Mouse (Mus musculus): ENCODE measurements around the gene Fam208a. TPM values are rescaled to one million over a fixed set of nuclear protein-coding genes. Genes with fewer than 3 reads are reported as not detected.

Gene Fam208a
- polyA plus RNA-seq (2014; fragmentation: Nextera tagmentation; extraction: Ambion mirVana), result 13.6 and 13.8 TPM in 2 replicates

- peak; percentile 95 for ATAC-seq (ENCODE audit: insufficient number of reproducible peaks, insufficient read depth, low FRiP score, low read depth)
- H3K4me1 ChIP-seq (ENCODE audit: control insufficient read depth in 2 of 2, insufficient read depth in 2 of 2, low read length in 2 of 2), result peaks cover 2 to 3% of the 10 kb centered on the region in 2 experiments; a peak in 2 of 4 replicates
- H3K4me2 ChIP-seq (ENCODE audit: low read length), result peak within 1 kb of the TSS; percentile 96
- peaks cover 17% of the 10 kb centered on the region for H3K9me3 ChIP-seq (ENCODE audit: control insufficient read depth, low read length)
- peak within 1 kb of the TSS; percentile 95 for H3K9ac ChIP-seq (ENCODE audit: low read length)
- peak within 1 kb of the TSS; percentile 86 to 100 for H3K27ac ChIP-seq (replicated peaks in 1 of 2; ENCODE audit: control insufficient read depth in 1 of 2, insufficient read depth in 1 of 2, low read depth in 2 of 2, low read length in 2 of 2)
- no peaks in the 10 kb centered on the region for H3K27me3 ChIP-seq (ENCODE audit: control insufficient read depth, insufficient read depth, low read length)
- WGBS, result 2% methylated on average over 43 of the region's 43 CpGs
- H3K36me3 ChIP-seq (ENCODE audit: control insufficient read depth, insufficient read depth, low read length), result peaks cover 14% of the 10 kb centered on the region
- peak within 1 kb of the TSS; percentile 71 to 81 for H3K4me3 ChIP-seq (ENCODE audit: control insufficient read depth in 1 of 2, insufficient read depth in 1 of 2, low read depth in 1 of 2, low read length in 2 of 2)
These were observed at the start of gene Fam208a for GRCm38 (mm10) chr14:27428573-27428972. Fam208a (plus strand) TSS chr14:27428834.

- Histone ChIP-seq H3K4me1 (ENCODE audit: control insufficient read depth in 2 of 2, insufficient read depth in 2 of 2, low read length in 2 of 2) (peaks cover 0 to 2% of the 10 kb centered on the region in 2 experiments; a peak in 1 of 4 replicates), H3K27me3 (ENCODE audit: control insufficient read depth, insufficient read depth, low read length) (no peaks in the 10 kb centered on the region), H3K4me2 (ENCODE audit: low read length) (no peak overlapping the region), H3K9ac (ENCODE audit: low read length) (no peak overlapping the region), H3K27ac (replicated peaks in 1 of 2; ENCODE audit: control insufficient read depth in 1 of 2, insufficient read depth in 1 of 2, low read depth in 2 of 2, low read length in 2 of 2) (no peak overlapping the region), H3K36me3 (ENCODE audit: control insufficient read depth, insufficient read depth, low read length) (no peaks in the 10 kb centered on the region), H3K4me3 (ENCODE audit: control insufficient read depth in 1 of 2, insufficient read depth in 1 of 2, low read depth in 1 of 2, low read length in 2 of 2) (no peak overlapping the region), H3K9me3 (ENCODE audit: control insufficient read depth, low read length) (no peaks in the 10 kb centered on the region)
- WGBS, result 85% methylated on average over 12 of the region's 12 CpGs
- no peak for ATAC-seq (ENCODE audit: insufficient number of reproducible peaks, insufficient read depth, low FRiP score, low read depth)
These were observed 49.2 kb upstream of the Fam208a start for GRCm38 (mm10) chr14:27379404-27379803.

- WGBS, result 77% methylated on average over 7 of the region's 7 CpGs
- no peak overlapping the region for H3K4me3 ChIP-seq (ENCODE audit: control insufficient read depth in 1 of 2, insufficient read depth in 1 of 2, low read depth in 1 of 2, low read length in 2 of 2)
- no peak for ATAC-seq (ENCODE audit: insufficient number of reproducible peaks, insufficient read depth, low FRiP score, low read depth)
- no peaks in the 10 kb centered on the region for H3K27me3 ChIP-seq (ENCODE audit: control insufficient read depth, insufficient read depth, low read length)
- H3K36me3 ChIP-seq (ENCODE audit: control insufficient read depth, insufficient read depth, low read length), result peaks cover 11% of the 10 kb centered on the region
- H3K4me2 ChIP-seq (ENCODE audit: low read length), result no peak overlapping the region
- no peak overlapping the region for H3K9ac ChIP-seq (ENCODE audit: low read length)
- H3K27ac ChIP-seq (replicated peaks in 1 of 2; ENCODE audit: control insufficient read depth in 1 of 2, insufficient read depth in 1 of 2, low read depth in 2 of 2, low read length in 2 of 2), result no peak overlapping the region
- H3K4me1 ChIP-seq (ENCODE audit: control insufficient read depth in 2 of 2, insufficient read depth in 2 of 2, low read length in 2 of 2), result no peaks in the 10 kb centered on the region; a peak in 1 of 4 replicates
- no peaks in the 10 kb centered on the region for H3K9me3 ChIP-seq (ENCODE audit: control insufficient read depth, low read length)
These were observed 47.2 kb upstream of the Fam208a start for GRCm38 (mm10) chr14:27381459-27381858.

GRCm38 (mm10) chr14:27383321-27383830 lies 45.3 kb upstream of the Fam208a start:
- Histone ChIP-seq H3K27me3 (ENCODE audit: control insufficient read depth, insufficient read depth, low read length) (no peaks in the 10 kb centered on the region), H3K27ac (replicated peaks in 1 of 2; ENCODE audit: control insufficient read depth in 1 of 2, insufficient read depth in 1 of 2, low read depth in 2 of 2, low read length in 2 of 2) (no peak overlapping the region), H3K4me3 (ENCODE audit: control insufficient read depth in 1 of 2, insufficient read depth in 1 of 2, low read depth in 1 of 2, low read length in 2 of 2) (no peak overlapping the region), H3K9ac (ENCODE audit: low read length) (no peak overlapping the region), H3K36me3 (ENCODE audit: control insufficient read depth, insufficient read depth, low read length) (peaks cover 15% of the 10 kb centered on the region), H3K4me1 (ENCODE audit: control insufficient read depth in 2 of 2, insufficient read depth in 2 of 2, low read length in 2 of 2) (no peaks in the 10 kb centered on the region; a peak in 1 of 4 replicates), H3K9me3 (ENCODE audit: control insufficient read depth, low read length) (no peaks in the 10 kb centered on the region), H3K4me2 (ENCODE audit: low read length) (no peak overlapping the region)
- ATAC-seq (ENCODE audit: insufficient number of reproducible peaks, insufficient read depth, low FRiP score, low read depth), result no peak
- WGBS, result 90% methylated on average over 5 of the region's 5 CpGs

- Histone ChIP-seq H3K9ac (ENCODE audit: low read length) (no peak overlapping the region), H3K36me3 (ENCODE audit: control insufficient read depth, insufficient read depth, low read length) (peaks cover 15% of the 10 kb centered on the region), H3K27me3 (ENCODE audit: control insufficient read depth, insufficient read depth, low read length) (no peaks in the 10 kb centered on the region), H3K4me1 (ENCODE audit: control insufficient read depth in 2 of 2, insufficient read depth in 2 of 2, low read length in 2 of 2) (no peaks in the 10 kb centered on the region; a peak in 1 of 4 replicates), H3K9me3 (ENCODE audit: control insufficient read depth, low read length) (no peaks in the 10 kb centered on the region), H3K4me3 (ENCODE audit: control insufficient read depth in 1 of 2, insufficient read depth in 1 of 2, low read depth in 1 of 2, low read length in 2 of 2) (no peak overlapping the region), H3K27ac (replicated peaks in 1 of 2; ENCODE audit: control insufficient read depth in 1 of 2, insufficient read depth in 1 of 2, low read depth in 2 of 2, low read length in 2 of 2) (no peak overlapping the region), H3K4me2 (ENCODE audit: low read length) (no peak overlapping the region)
- WGBS, result 90% methylated on average over 4 of the region's 4 CpGs
- no peak for ATAC-seq (ENCODE audit: insufficient number of reproducible peaks, insufficient read depth, low FRiP score, low read depth)
These were observed 44.5 kb upstream of the Fam208a start for GRCm38 (mm10) chr14:27384143-27384542.

- H3K9me3 ChIP-seq (ENCODE audit: control insufficient read depth, low read length), result no peaks in the 10 kb centered on the region
- H3K4me1 ChIP-seq (ENCODE audit: control insufficient read depth in 2 of 2, insufficient read depth in 2 of 2, low read length in 2 of 2), result peaks cover 0 to 1% of the 10 kb centered on the region in 2 experiments; a peak in 1 of 4 replicates
- H3K27ac ChIP-seq (replicated peaks in 1 of 2; ENCODE audit: control insufficient read depth in 1 of 2, insufficient read depth in 1 of 2, low read depth in 2 of 2, low read length in 2 of 2), result no peak overlapping the region
- no peaks in the 10 kb centered on the region for H3K27me3 ChIP-seq (ENCODE audit: control insufficient read depth, insufficient read depth, low read length)
- no peak overlapping the region for H3K4me3 ChIP-seq (ENCODE audit: control insufficient read depth in 1 of 2, insufficient read depth in 1 of 2, low read depth in 1 of 2, low read length in 2 of 2)
- H3K9ac ChIP-seq (ENCODE audit: low read length), result no peak overlapping the region
- no peak for ATAC-seq (ENCODE audit: insufficient number of reproducible peaks, insufficient read depth, low FRiP score, low read depth)
- H3K36me3 ChIP-seq (ENCODE audit: control insufficient read depth, insufficient read depth, low read length), result peaks cover 18% of the 10 kb centered on the region
- H3K4me2 ChIP-seq (ENCODE audit: low read length), result no peak overlapping the region
These were observed 40.0 kb upstream of the Fam208a start for GRCm38 (mm10) chr14:27388616-27389015.

- H3K9ac ChIP-seq (ENCODE audit: low read length), result no peak overlapping the region
- H3K4me2 ChIP-seq (ENCODE audit: low read length), result no peak overlapping the region
- WGBS, result 82% methylated on average over 2 of the region's 2 CpGs
- no peak overlapping the region for H3K4me3 ChIP-seq (ENCODE audit: control insufficient read depth in 1 of 2, insufficient read depth in 1 of 2, low read depth in 1 of 2, low read length in 2 of 2)
- no peaks in the 10 kb centered on the region for H3K27me3 ChIP-seq (ENCODE audit: control insufficient read depth, insufficient read depth, low read length)
- H3K9me3 ChIP-seq (ENCODE audit: control insufficient read depth, low read length), result no peaks in the 10 kb centered on the region
- H3K36me3 ChIP-seq (ENCODE audit: control insufficient read depth, insufficient read depth, low read length), result peaks cover 29% of the 10 kb centered on the region
- ATAC-seq (ENCODE audit: insufficient number of reproducible peaks, insufficient read depth, low FRiP score, low read depth), result no peak
- peaks cover 0 to 4% of the 10 kb centered on the region in 2 experiments; a peak in 2 of 4 replicates for H3K4me1 ChIP-seq (ENCODE audit: control insufficient read depth in 2 of 2, insufficient read depth in 2 of 2, low read length in 2 of 2)
- no peak overlapping the region for H3K27ac ChIP-seq (replicated peaks in 1 of 2; ENCODE audit: control insufficient read depth in 1 of 2, insufficient read depth in 1 of 2, low read depth in 2 of 2, low read length in 2 of 2)
These were observed 38.9 kb upstream of the Fam208a start for GRCm38 (mm10) chr14:27389722-27390121.

GRCm38 (mm10) chr14:27390663-27391062 lies 38.0 kb upstream of the Fam208a start:
- ATAC-seq (ENCODE audit: insufficient number of reproducible peaks, insufficient read depth, low FRiP score, low read depth), result no peak
- WGBS, result 86% methylated on average over 7 of the region's 7 CpGs
- peaks cover 0 to 4% of the 10 kb centered on the region in 2 experiments; a peak in 2 of 4 replicates for H3K4me1 ChIP-seq (ENCODE audit: control insufficient read depth in 2 of 2, insufficient read depth in 2 of 2, low read length in 2 of 2)
- H3K9ac ChIP-seq (ENCODE audit: low read length), result no peak overlapping the region
- H3K36me3 ChIP-seq (ENCODE audit: control insufficient read depth, insufficient read depth, low read length), result peaks cover 24% of the 10 kb centered on the region
- no peaks in the 10 kb centered on the region for H3K9me3 ChIP-seq (ENCODE audit: control insufficient read depth, low read length)
- no peak overlapping the region for H3K4me2 ChIP-seq (ENCODE audit: low read length)
- no peak overlapping the region for H3K4me3 ChIP-seq (ENCODE audit: control insufficient read depth in 1 of 2, insufficient read depth in 1 of 2, low read depth in 1 of 2, low read length in 2 of 2)
- no peaks in the 10 kb centered on the region for H3K27me3 ChIP-seq (ENCODE audit: control insufficient read depth, insufficient read depth, low read length)
- H3K27ac ChIP-seq (replicated peaks in 1 of 2; ENCODE audit: control insufficient read depth in 1 of 2, insufficient read depth in 1 of 2, low read depth in 2 of 2, low read length in 2 of 2), result no peak overlapping the region
